Mouse (Mus musculus) adrenal gland, adult 10 weeks (tissue): ENCODE results near the gene Npb. TPM values are rescaled to one million over a fixed set of nuclear protein-coding genes. Genes with fewer than 3 reads are reported as not detected.

ENCODE experiments used
- polyA plus RNA-seq: library from polyadenylated mRNA; stranded (reverse); fragments of 350-450 nt; fragmentation: Illumina TruSeq; extraction: RNeasy Lipid Tissue Mini Kit (QIAGEN cat#74804); gene quantifications from one replicate; pipeline ENCODE4 v1.2.3, GENCODE M21; 2014; ENCODE audit warnings: low read depth, low replicate concordance

The Npb gene
- not detected for polyA plus RNA-seq

GRCm38 (mm10) chr11:120608241-120609034, at the start of gene Npb:
TSS of gene Npb (plus strand) at chr11:120608477.

GRCm38 (mm10) chr11:120572752-120573584, 35.3 kb upstream of the Npb start, which contains the start of gene P4hb:
TSS of gene P4hb (minus strand) at chr11:120573253.

DNA sequence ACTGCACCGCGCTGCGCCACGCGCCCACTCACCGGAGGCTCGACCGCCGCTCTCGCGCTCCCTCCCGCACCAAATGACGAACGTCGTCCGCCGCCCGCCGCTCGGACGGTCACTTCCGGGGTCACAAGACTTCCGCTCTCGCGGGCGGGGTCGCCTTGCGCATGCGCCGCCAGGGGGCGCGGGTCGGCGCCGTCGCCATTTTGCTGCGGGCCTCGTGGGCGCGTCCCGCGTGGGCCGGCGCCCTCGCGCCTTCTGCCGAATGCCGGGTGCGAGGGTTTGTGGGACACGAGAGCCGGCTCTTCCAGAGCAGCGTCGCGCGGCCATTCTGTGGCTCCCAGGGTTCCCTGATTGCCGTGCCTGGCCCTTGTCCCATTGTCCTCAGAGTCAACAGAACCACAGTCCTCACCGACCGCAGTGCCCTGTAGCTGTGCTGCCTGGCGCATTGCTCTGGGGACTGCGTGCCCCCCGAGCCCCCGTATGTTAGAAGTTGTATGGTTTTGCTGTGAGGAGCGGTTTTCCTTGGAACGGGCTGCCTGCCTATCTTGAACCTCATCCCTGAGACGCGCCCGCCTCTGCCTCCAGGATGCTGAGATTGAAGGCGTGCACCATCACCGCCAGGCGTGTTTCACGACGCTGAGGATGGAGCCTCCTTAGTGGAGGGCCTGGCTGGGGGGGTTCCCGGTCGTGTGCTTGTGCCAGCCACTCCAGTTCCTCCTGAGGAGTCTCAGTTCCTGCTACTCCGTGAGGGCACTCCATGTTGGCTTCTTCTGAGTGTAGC, 26.6 kb upstream of the Npb start, which contains the start of gene Arhgdia:
Gene Arhgdia (minus strand): TSS at position 135 of the 778 bp plus-strand sequence.

GRCm38 (mm10) chr11:120598283-120598989, 9.8 kb upstream of the Npb start, which contains the start of the genes Alyref and Anapc11:
TSS of gene Alyref (minus strand) at chr11:120598365.
TSS of gene Anapc11 (plus strand) at chr11:120598421.

DNA sequence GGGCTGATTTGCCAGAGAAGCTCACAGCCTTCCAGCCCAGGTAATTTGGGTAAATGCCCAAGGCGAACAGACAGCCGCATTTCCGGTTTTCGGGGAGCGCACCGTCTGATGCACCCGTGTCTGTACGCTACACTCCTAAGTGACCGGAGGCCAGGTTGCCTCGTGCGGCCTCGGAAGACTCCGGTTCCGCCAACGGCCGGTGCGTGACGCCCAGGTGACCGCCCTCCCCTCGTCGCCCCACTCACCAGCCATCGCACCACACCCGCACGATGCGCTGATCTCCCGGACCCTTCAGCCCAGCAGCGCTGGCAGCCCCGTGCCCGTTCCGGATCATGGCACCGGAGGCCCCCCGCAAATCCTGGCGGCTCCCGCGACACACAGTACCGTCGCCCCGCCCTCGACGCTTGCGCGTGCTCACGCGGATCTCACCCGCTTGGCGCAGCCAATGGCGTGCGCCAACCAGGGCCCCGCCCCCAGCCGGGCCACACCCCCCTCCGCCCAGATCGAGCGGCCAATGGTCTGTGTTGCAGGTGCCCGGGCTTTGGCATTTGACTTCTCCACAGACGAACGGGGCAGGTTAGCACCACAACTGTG, 9.3 kb downstream of the Npb start, which contains the start of gene Pcyt2:
Gene Pcyt2 (minus strand): TSS at position 418 of the 594 bp plus-strand sequence.

DNA sequence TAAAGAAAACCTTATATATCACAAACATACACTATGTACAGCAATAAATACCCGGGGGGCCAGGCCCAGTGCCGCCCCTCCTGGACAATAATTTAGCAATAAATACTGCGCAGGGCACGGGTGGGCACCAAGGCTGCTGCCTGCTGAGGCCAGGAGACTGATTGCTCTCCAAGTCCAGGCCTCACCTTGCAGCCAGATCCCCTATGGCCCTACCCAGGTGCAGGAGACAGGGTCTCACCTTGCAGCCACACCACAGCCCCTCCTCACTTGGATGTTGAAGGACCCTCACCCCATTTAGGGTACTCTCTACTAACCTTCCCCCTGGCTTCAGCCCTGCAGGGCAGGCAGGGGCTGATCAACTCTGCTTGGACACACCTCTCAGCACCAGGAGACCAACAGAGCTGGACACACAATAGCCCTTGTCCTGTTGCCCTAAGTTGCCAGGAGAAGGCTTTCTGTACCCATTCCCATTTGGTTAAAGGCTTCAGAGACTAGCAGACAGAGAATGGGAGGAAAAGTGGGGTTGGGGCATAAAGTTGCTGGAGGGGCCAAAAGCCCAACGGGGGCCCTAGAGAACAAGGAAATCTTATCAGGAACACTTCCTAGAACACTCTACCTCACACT, 17.0 kb downstream of the Npb start, which contains the start of gene Sirt7:
Gene Sirt7 (minus strand): TSS at position 89 of the 624 bp plus-strand sequence.

DNA sequence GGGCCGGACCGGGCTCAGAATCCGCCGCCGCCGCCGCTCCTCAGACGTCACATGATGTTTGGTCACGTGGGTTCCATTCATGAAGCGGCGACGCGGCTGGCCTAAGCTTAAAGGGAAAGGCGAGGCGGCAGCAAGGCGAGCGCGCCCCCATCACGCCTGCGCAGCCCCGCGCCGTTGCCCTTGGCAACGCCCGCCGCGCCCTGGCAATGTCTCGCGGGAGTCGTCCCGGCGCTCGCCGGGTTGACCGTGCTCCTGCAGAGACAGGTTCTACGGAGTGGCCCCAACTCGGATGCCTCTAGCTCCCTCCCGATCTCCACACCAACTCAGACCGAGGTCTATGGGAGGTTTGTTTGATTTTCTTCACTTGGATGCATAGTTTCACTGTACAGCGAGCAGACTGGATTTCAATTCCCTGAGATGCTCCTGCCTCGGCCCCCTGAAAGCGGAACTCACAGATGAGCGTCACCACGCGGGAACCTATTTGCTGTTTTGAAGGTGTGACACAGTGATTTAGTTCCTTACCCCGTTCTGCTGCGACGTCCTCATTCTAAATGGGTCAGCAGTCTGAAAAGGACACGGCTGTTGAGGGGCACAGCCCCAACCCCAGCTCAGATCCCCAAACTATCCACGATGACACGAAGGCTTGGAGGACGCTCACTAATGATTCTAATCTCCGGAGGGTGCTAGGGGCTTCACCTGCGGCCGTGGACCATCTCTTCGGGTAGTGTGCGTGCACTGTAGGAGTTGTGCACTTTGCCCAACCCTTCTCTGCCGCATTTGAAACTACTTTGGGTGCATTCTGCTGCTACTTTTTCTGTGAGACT, 25.5 kb downstream of the Npb start, which contains the start of gene Mafg:
Gene Mafg (minus strand): TSS at position 81 of the 824 bp plus-strand sequence.

GRCm38 (mm10) chr11:120643601-120643987, 35.3 kb downstream of the Npb start, which contains the start of gene Pycr1:
TSS of gene Pycr1 (minus strand) at chr11:120643769.

DNA sequence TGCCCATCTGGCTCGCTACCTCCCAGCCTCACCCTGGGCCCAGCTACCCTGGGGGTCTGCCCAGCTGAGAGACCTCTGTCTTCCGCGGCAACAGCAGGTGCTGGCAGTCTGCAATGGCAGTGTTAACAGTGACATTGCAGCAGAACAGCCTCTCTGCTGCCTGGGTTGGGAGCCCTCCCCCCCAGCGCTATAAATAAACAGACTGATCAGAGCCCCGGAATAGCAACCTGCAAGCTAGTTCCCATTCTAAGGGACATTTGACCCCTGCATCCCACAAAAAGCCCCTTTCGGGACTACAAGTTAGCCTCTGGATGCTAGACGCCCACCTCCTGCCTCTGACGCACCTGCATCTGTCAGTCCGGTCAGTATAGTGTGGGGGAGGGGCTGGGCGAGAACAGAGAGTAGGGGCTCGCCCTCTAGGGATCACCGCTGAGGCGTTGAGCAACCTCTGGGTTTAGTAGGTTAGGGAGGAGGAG, 39.8 kb downstream of the Npb start, which contains the start of gene Myadml2:
Gene Myadml2 (minus strand): TSS at position 158 of the 476 bp plus-strand sequence.

Other genes starting within 250 kb of the Npb start
- not detected for gene Fscn2, start 246.9 kb upstream of the Npb start, polyA plus RNA-seq
- gene Faap100, start 229.7 kb upstream of the Npb start, polyA plus RNA-seq, result 0.29 TPM
- 29.9 TPM for gene Nploc4, start 170.8 kb upstream of the Npb start, polyA plus RNA-seq
- gene Tspan10, start 165.8 kb upstream of the Npb start, polyA plus RNA-seq, result not detected
- not detected for gene Pde6g, start 155.0 kb upstream of the Npb start, polyA plus RNA-seq
- 1.4 TPM for gene Oxld1, start 150.4 kb upstream of the Npb start, polyA plus RNA-seq
- 13.4 TPM for gene Ccdc137, start 150.4 kb upstream of the Npb start, polyA plus RNA-seq
- gene Arl16, start 140.9 kb upstream of the Npb start, polyA plus RNA-seq, result 16.2 TPM
- 2.4 TPM for gene Mrpl12, start 123.9 kb upstream of the Npb start, polyA plus RNA-seq
- gene Slc25a10, start 116.6 kb upstream of the Npb start, polyA plus RNA-seq, result 2.2 TPM
- not detected for gene Gcgr, start 77.8 kb upstream of the Npb start, polyA plus RNA-seq
- 1.0 TPM for gene Mcrip1, start 58.8 kb upstream of the Npb start, polyA plus RNA-seq
- not detected for gene Ppp1r27, start 57.3 kb upstream of the Npb start, polyA plus RNA-seq
- gene P4hb, start 35.2 kb upstream of the Npb start, polyA plus RNA-seq, result 183 TPM
- gene Arhgdia, start 26.9 kb upstream of the Npb start, polyA plus RNA-seq, result 32.9 TPM
- 20.8 TPM for gene Alyref, start 10.1 kb upstream of the Npb start, polyA plus RNA-seq
- gene Anapc11, start 10.1 kb upstream of the Npb start, polyA plus RNA-seq, result 10.3 TPM
- 14.4 TPM for gene Pcyt2, start 9.5 kb downstream of the Npb start, polyA plus RNA-seq
- 7.9 TPM for gene Sirt7, start 16.8 kb downstream of the Npb start, polyA plus RNA-seq
- gene Mafg, start 25.1 kb downstream of the Npb start, polyA plus RNA-seq, result 17.5 TPM
- 0.52 TPM for gene Pycr1, start 35.3 kb downstream of the Npb start, polyA plus RNA-seq
- not detected for gene Myadml2, start 39.7 kb downstream of the Npb start, polyA plus RNA-seq
- gene Notum, start 52.7 kb downstream of the Npb start, polyA plus RNA-seq, result not detected
- gene Aspscr1, start 64.5 kb downstream of the Npb start, polyA plus RNA-seq, result 2.4 TPM
- gene Cenpx, start 105.3 kb downstream of the Npb start, polyA plus RNA-seq, result 1.7 TPM
- gene Lrrc45, start 105.4 kb downstream of the Npb start, polyA plus RNA-seq, result 0.47 TPM
- not detected for gene Rac3, start 113.0 kb downstream of the Npb start, polyA plus RNA-seq
- not detected for gene Dcxr, start 118.8 kb downstream of the Npb start, polyA plus RNA-seq
- gene Cbr2, start 123.6 kb downstream of the Npb start, polyA plus RNA-seq, result 1.2 TPM
- not detected for gene Hmga1b, start 154.3 kb downstream of the Npb start, polyA plus RNA-seq
- gene Rfng, start 175.7 kb downstream of the Npb start, polyA plus RNA-seq, result not detected
- gene Gps1, start 175.8 kb downstream of the Npb start, polyA plus RNA-seq, result 30.7 TPM
- gene Dus1l, start 187.9 kb downstream of the Npb start, polyA plus RNA-seq, result 4.8 TPM
- 10.8 TPM for gene Fasn, start 216.1 kb downstream of the Npb start, polyA plus RNA-seq